Mouse (Mus musculus): ENCODE results near the gene Phkg1. TPM values are rescaled to one million over a fixed set of nuclear protein-coding genes. Genes with fewer than 3 reads are reported as not detected.
"Not testable (repeated sequence)": the region's sequence is repeated elsewhere in the genome, so short reads cannot be mapped to it uniquely, and the experiment has no call there.

The Phkg1 gene
- 1 to 10 TPM; 7.8 to 8.7 TPM for total RNA-seq (2021)

- intact Hi-C loops (cut with DNase I), result no loop called here
- DNase-seq (ENCODE audit: extremely low spot score in 1 of 2, low spot score in 2 of 2), result no peak
Measured at GRCm38 (mm10) chr5:129898449-129898848, at the start of gene Phkg1. Gene Phkg1, minus strand, starts transcription at chr5:129898549.

- intact Hi-C loops (cut with DNase I), result no loop called here
- DNase-seq (ENCODE audit: extremely low spot score in 1 of 2, low spot score in 2 of 2), result no peak
Measured at GRCm38 (mm10) chr5:129947528-129948033, 49.2 kb upstream of the Phkg1 start.

GRCm38 (mm10) chr5:129943402-129943801 is 45.1 kb upstream of the Phkg1 start:
- intact Hi-C loops (cut with DNase I), result no loop called here
- no peak for DNase-seq (ENCODE audit: extremely low spot score in 1 of 2, low spot score in 2 of 2)

- peak in 1 of 2 experiments; percentile 61 for DNase-seq (ENCODE audit: extremely low spot score in 1 of 2, low spot score in 2 of 2)
- intact Hi-C loops (cut with DNase I), result not testable (repeated sequence)
Measured at GRCm38 (mm10) chr5:129942073-129942939, 44.0 kb upstream of the Phkg1 start.

GRCm38 (mm10) chr5:129941495-129942045 is 43.2 kb upstream of the Phkg1 start, which contains the start of gene Vkorc1l1:
Gene Vkorc1l1, plus strand, starts transcription at chr5:129941970.
- intact Hi-C loops (cut with DNase I), result no loop called here
- DNase-seq (ENCODE audit: extremely low spot score in 1 of 2, low spot score in 2 of 2), result peak; percentile 97 to 98

GRCm38 (mm10) chr5:129940736-129941494 is 42.6 kb upstream of the Phkg1 start:
- intact Hi-C loops (cut with DNase I), result no loop called here
- no peak for DNase-seq (ENCODE audit: extremely low spot score in 1 of 2, low spot score in 2 of 2)

- intact Hi-C loops (cut with DNase I), result no loop called here
Measured at GRCm38 (mm10) chr5:129940281-129940680, 41.9 kb upstream of the Phkg1 start.

GRCm38 (mm10) chr5:129936941-129937340 is 38.6 kb upstream of the Phkg1 start:
- no peak for DNase-seq (ENCODE audit: extremely low spot score in 1 of 2, low spot score in 2 of 2)
- intact Hi-C loops (cut with DNase I), result no loop called here

More at GRCm38 (mm10) chr5:129940281-129940680, 41.9 kb upstream of the Phkg1 start:
- DNase-seq (ENCODE audit: extremely low spot score in 1 of 2, low spot score in 2 of 2), result no peak

GRCm38 (mm10) chr5:129929924-129930855 is 31.8 kb upstream of the Phkg1 start:
- DNase-seq (ENCODE audit: extremely low spot score in 1 of 2, low spot score in 2 of 2), result no peak
- intact Hi-C loops (cut with DNase I), result no loop called here

- intact Hi-C loops (cut with DNase I), result no loop called here
- no peak for DNase-seq (ENCODE audit: extremely low spot score in 1 of 2, low spot score in 2 of 2)
Measured at GRCm38 (mm10) chr5:129925933-129926332, 27.6 kb upstream of the Phkg1 start.

- no peak for DNase-seq (ENCODE audit: extremely low spot score in 1 of 2, low spot score in 2 of 2)
- intact Hi-C loops (cut with DNase I), result no loop called here
Measured at GRCm38 (mm10) chr5:129924820-129925452, 26.6 kb upstream of the Phkg1 start.

- DNase-seq (ENCODE audit: extremely low spot score in 1 of 2, low spot score in 2 of 2), result no peak
Measured at GRCm38 (mm10) chr5:129921972-129922371, 23.6 kb upstream of the Phkg1 start.

GRCm38 (mm10) chr5:129919320-129919719 is 21.0 kb upstream of the Phkg1 start:
- intact Hi-C loops (cut with DNase I), result no loop called here
- no peak for DNase-seq (ENCODE audit: extremely low spot score in 1 of 2, low spot score in 2 of 2)

More at GRCm38 (mm10) chr5:129921972-129922371, 23.6 kb upstream of the Phkg1 start:
- intact Hi-C loops (cut with DNase I), result no loop called here

- DNase-seq (ENCODE audit: extremely low spot score in 1 of 2, low spot score in 2 of 2), result no peak
- intact Hi-C loops (cut with DNase I), result no loop called here
Measured at GRCm38 (mm10) chr5:129918752-129919151, 20.4 kb upstream of the Phkg1 start.

- DNase-seq (ENCODE audit: extremely low spot score in 1 of 2, low spot score in 2 of 2), result no peak
- intact Hi-C loops (cut with DNase I), result no loop called here
Measured at GRCm38 (mm10) chr5:129918065-129918651, 19.8 kb upstream of the Phkg1 start.

GRCm38 (mm10) chr5:129915491-129915890 is 17.1 kb upstream of the Phkg1 start:
- intact Hi-C loops (cut with DNase I); DNase-seq (ENCODE audit: extremely low spot score in 1 of 2, low spot score in 2 of 2): not testable (repeated sequence)

GRCm38 (mm10) chr5:129914024-129914423 is 15.7 kb upstream of the Phkg1 start:
- DNase-seq (ENCODE audit: extremely low spot score in 1 of 2, low spot score in 2 of 2), result no peak
- intact Hi-C loops (cut with DNase I), result no loop called here

All from left cerebral cortex, postnatal 10 days (tissue).